Mouse (Mus musculus) embryonic facial prominence, embryonic 13.5 days (tissue): ENCODE results near the gene Skiv2l. TPM values are rescaled to one million over a fixed set of nuclear protein-coding genes. Genes with fewer than 3 reads are reported as not detected.
"Not testable (repeated sequence)": the region's sequence is repeated elsewhere in the genome, so short reads cannot be mapped to it uniquely, and the experiment has no call there.

ENCODE experiments used
- ATAC-seq: fragments of 200-750 bp; cut with Nextera tagmentation; 2 replicates; pipeline ENCODE4 v1.8.0; 2017; ENCODE audit warnings: low read depth; ENCODE audit not compliant: insufficient number of reproducible peaks, insufficient read depth, low FRiP score, low TSS enrichment
- H3K27ac ChIP-seq: fragments of 300-500 bp; sonication (generic); 2 replicates; pipeline ENCODE4 v1.5.1; 2015; ENCODE audit warnings: moderate library complexity, mild to moderate bottlenecking, inconsistent platforms
- H3K27me3 ChIP-seq: fragments of 300-500 bp; sonication (generic); 2 replicates; pipeline ENCODE4 v1.6.1; 2015; ENCODE audit warnings: mild to moderate bottlenecking, inconsistent platforms
- H3K36me3 ChIP-seq: fragments of 300-500 bp; sonication (generic); 2 replicates; pipeline ENCODE4 v1.6.1; 2015; ENCODE audit warnings: mild to moderate bottlenecking, inconsistent platforms
- H3K4me1 ChIP-seq: fragments of 300-500 bp; sonication (generic); 2 replicates; pipeline ENCODE4 v1.6.1; 2015; ENCODE audit warnings: inconsistent platforms
- H3K4me2 ChIP-seq: fragments of 300-500 bp; sonication (generic); 2 replicates; pipeline ENCODE4 v1.6.1; 2015; ENCODE audit warnings: moderate library complexity, mild to moderate bottlenecking, inconsistent platforms
- H3K4me3 ChIP-seq: fragments of 300-500 bp; sonication (generic); 2 replicates; pipeline ENCODE4 v1.5.1; 2015; ENCODE audit warnings: mild to moderate bottlenecking, inconsistent platforms
- H3K9ac ChIP-seq: fragments of 300-500 bp; sonication (generic); 2 replicates; pipeline ENCODE4 v1.6.1; 2015; ENCODE audit warnings: mild to moderate bottlenecking, inconsistent platforms
- H3K9me3 ChIP-seq: fragments of 300-500 bp; sonication (generic); 2 replicates; pipeline ENCODE4 v1.6.1; 2016; ENCODE audit warnings: inconsistent platforms
- WGBS: fragments of 180-500 bp; shearing (Covaris S2); methylation state at CpG from one replicate; pipeline ENCODE4 v1.1.7; 2015; ENCODE audit warnings: mixed read lengths; 5-methylcytosine and 5-hydroxymethylcytosine counted together
- microRNA-seq: library from miRNA; unstranded; fragments of <30 nt; microRNA quantifications from one replicate; pipeline ENCODE4, GENCODE M21; 2016
- polyA plus RNA-seq: library from polyadenylated mRNA; unstranded; fragments of >200 nt; fragmentation: Nextera tagmentation; extraction: Ambion mirVana; gene quantifications from 2 replicates; pipeline ENCODE4 v1.2.1, GENCODE M21; 2015

The Skiv2l gene
- polyA plus RNA-seq, 1 experiment from 2014 or later, result 55.6 TPM

DNA sequence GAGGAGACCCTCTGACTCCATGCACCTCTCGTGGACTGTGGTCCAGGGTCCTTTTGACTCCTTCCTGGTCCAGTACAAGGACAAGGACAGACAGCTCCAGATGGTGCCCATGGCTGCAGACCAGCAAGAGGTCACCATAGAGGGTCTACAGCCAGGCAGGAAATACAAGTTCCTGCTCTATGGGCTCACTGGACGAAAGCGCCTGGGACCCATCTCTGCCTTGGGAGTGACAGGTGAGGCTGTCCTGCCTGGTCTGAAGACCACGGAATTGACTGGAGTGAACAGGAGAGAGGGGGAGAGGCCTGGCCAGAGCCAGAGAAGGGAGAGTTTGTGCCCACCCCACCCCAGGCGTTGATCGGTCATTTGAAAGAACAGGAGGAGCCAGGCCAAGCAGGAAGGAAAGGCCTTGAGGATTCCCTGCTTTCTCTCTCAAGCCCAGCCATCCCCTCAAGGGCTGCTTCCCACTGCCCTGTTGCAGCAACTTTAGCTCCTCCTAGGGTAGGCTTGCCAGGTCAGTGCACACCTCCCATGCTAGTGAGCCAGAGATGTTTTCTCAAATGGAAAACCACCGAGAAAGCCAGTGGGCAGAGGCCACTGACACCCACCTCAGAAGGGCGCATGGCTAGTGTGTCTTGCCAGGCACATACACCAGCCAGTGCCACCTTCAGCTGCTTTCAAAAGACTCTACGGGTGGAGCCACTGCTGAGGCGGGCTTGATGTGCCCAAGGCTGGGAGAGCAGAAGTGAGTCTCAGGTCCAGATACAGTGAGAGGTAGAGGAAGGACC is 52.6 kb downstream of the Skiv2l start:
- not testable (repeated sequence) for H3K36me3 ChIP-seq, H3K4me2 ChIP-seq, H3K9me3 ChIP-seq, H3K4me3 ChIP-seq, H3K27ac ChIP-seq, H3K27me3 ChIP-seq, ATAC-seq, H3K4me1 ChIP-seq, H3K9ac ChIP-seq
- WGBS, result 86% methylated on average over 10 of the region's 10 CpGs

DNA sequence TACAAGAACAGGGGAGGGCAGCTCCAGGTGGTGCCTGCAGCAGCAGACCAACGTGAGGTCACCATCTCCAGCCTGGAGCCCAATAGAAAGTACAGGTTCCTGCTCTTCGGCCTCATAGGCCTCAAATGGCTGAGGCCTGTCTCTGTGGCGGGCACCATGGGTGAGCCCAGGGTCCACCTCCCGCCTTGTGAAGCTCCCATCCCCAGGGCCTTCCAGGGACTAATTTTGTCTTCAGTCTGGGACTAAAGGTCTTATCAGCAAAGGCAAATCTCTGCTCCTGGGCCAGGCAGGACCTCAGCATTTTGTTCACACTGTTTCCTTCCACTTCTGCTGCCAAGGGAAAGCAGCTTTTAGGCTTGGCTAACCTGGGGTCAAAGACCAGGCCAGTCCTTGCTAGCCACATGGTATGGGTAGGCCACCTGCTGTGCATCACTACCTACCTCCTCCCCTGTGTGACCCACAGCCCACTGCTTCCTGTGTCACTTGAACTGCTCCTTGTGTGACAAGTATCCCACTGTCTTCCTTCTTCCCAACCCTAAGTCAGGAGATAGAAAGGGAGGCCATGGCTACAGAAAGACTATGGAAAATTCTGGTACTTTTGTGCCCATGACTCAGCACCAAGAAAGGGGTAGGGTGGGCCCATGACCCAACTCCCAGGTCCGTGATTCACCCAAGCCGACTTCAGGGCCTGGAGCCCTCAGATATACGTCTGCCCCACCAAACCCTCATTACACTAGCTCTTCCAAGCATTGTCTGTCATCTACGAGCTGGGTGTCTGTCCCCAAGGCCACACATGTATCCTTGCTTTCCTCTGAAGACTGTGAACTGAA is 53.5 kb downstream of the Skiv2l start:
- no peaks in the 10 kb centered on the region for H3K27me3 ChIP-seq
- WGBS, result 79% methylated on average over 8 of the region's 8 CpGs
- H3K4me1 ChIP-seq, result no peaks in the 10 kb centered on the region
- ATAC-seq, result no peak
- H3K4me3 ChIP-seq, result no peak overlapping the region
- H3K4me2 ChIP-seq, result no peak overlapping the region
- H3K27ac ChIP-seq, result no peak overlapping the region
- H3K9me3 ChIP-seq, result no peaks in the 10 kb centered on the region
- H3K36me3 ChIP-seq, result no peaks in the 10 kb centered on the region
- H3K9ac ChIP-seq, result no peak overlapping the region

GRCm38 (mm10) chr17:34795633-34796032 is 54.4 kb downstream of the Skiv2l start:
- H3K27ac ChIP-seq, result no peak overlapping the region
- H3K36me3 ChIP-seq, result no peaks in the 10 kb centered on the region
- ATAC-seq, result no peak
- no peaks in the 10 kb centered on the region for H3K27me3 ChIP-seq
- H3K4me2 ChIP-seq, result no peak overlapping the region
- no peak overlapping the region for H3K4me3 ChIP-seq
- WGBS, result 63% methylated on average over 9 of the region's 9 CpGs
- H3K9me3 ChIP-seq, result no peaks in the 10 kb centered on the region
- H3K9ac ChIP-seq, result no peak overlapping the region
- no peaks in the 10 kb centered on the region for H3K4me1 ChIP-seq

DNA sequence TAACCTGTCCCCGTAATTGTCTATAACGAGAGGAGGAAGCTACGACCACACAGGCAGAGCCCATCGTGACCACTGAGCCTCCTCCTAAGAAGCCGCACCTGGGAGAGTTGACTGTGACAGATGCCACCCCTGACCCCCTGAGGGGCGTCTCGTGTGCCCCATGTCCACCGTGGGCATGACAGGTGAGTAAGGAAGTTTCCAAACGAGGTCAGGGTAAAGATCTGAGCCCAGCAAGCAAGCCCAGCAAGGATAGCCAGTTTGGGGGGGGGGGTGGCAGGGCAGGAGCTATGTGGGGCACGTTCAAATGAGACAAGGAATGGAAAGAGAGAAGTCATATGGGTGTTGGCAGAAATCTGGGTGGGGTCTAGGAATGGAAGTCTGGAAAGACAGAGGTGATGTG is 55.0 kb downstream of the Skiv2l start:
- Histone ChIP-seq H3K36me3 (no peaks in the 10 kb centered on the region), H3K4me1 (no peaks in the 10 kb centered on the region), H3K9ac (no peak overlapping the region), H3K4me2 (no peak overlapping the region), H3K27ac (no peak overlapping the region), H3K27me3 (no peaks in the 10 kb centered on the region), H3K4me3 (no peak overlapping the region), H3K9me3 (no peaks in the 10 kb centered on the region)
- no peak for ATAC-seq
- WGBS, result 86% methylated on average over 10 of the region's 10 CpGs

Small RNA genes lying within 50 kb of the gene (microRNA-seq; reads per million reads assigned to microRNA genes)
- gene Mir6970, result not detected
- 4.1 reads per million, percentile 16 among the genes with 10 or more reads in this experiment for gene Mir6971
- not detected for gene Mir6972

Other genes with a start within 250 kb of the Skiv2l start
- gene Rnf5, start 246.5 kb downstream of the Skiv2l start, polyA plus RNA-seq, result 130 and 132 TPM in 2 replicates
- 50.7 and 57.5 TPM in 2 replicates for gene Agpat1, start 245.9 kb downstream of the Skiv2l start, polyA plus RNA-seq
- gene Egfl8, start 234.2 kb downstream of the Skiv2l start, polyA plus RNA-seq, result 7.5 and 10.2 TPM in 2 replicates
- gene Ppt2, start 221.7 kb downstream of the Skiv2l start, polyA plus RNA-seq, result 21.6 and 22.2 TPM in 2 replicates
- 0.55 and 0.78 TPM in 2 replicates for gene Prrt1, start 220.7 kb downstream of the Skiv2l start, polyA plus RNA-seq
- gene Fkbpl, start 205.4 kb downstream of the Skiv2l start, polyA plus RNA-seq, result 15.0 and 18.0 TPM in 2 replicates
- gene Atf6b, start 203.1 kb downstream of the Skiv2l start, polyA plus RNA-seq, result 97.8 and 106 TPM in 2 replicates
- 0.03 and 0.04 TPM in 2 replicates for gene Tnxb, start 179.7 kb downstream of the Skiv2l start, polyA plus RNA-seq
- gene C4b, start 106.3 kb downstream of the Skiv2l start, polyA plus RNA-seq, result 0.34 TPM in 1 of 2 replicates, not detected in the other
- gene Cyp21a1, start 45.6 kb downstream of the Skiv2l start, polyA plus RNA-seq, result not detected in 2 replicates
- 25.4 and 29.4 TPM in 2 replicates for gene Stk19, start 13.3 kb downstream of the Skiv2l start, polyA plus RNA-seq
- 66.3 and 75.1 TPM in 2 replicates for gene Dxo, start 13.2 kb downstream of the Skiv2l start, polyA plus RNA-seq
- 119 and 126 TPM in 2 replicates for gene Nelfe, start 181 bp upstream of the Skiv2l start, polyA plus RNA-seq
- 1.6 and 5.7 TPM in 2 replicates for gene Cfb, start 12.3 kb upstream of the Skiv2l start, polyA plus RNA-seq
- 5.5 and 7.1 TPM in 2 replicates for gene Zbtb12, start 29.3 kb upstream of the Skiv2l start, polyA plus RNA-seq
- gene Gm20547, start 31.8 kb upstream of the Skiv2l start, polyA plus RNA-seq, result not detected in 2 replicates
- 2.7 and 3.2 TPM in 2 replicates for gene C2, start 48.1 kb upstream of the Skiv2l start, polyA plus RNA-seq
- gene Ehmt2, start 48.3 kb upstream of the Skiv2l start, polyA plus RNA-seq, result 98.5 and 100 TPM in 2 replicates
- gene Slc44a4, start 64.3 kb upstream of the Skiv2l start, polyA plus RNA-seq, result 0.24 and 0.83 TPM in 2 replicates
- 18.8 and 20.3 TPM in 2 replicates for gene Neu1, start 81.0 kb upstream of the Skiv2l start, polyA plus RNA-seq
- 0.53 and 0.87 TPM in 2 replicates for gene Hspa1b, start 109.0 kb upstream of the Skiv2l start, polyA plus RNA-seq
- not detected in 2 replicates for gene Gm20481, start 119.7 kb upstream of the Skiv2l start, polyA plus RNA-seq
- gene Hspa1a, start 121.9 kb upstream of the Skiv2l start, polyA plus RNA-seq, result 5.8 and 6.1 TPM in 2 replicates
- gene Hspa1l, start 122.5 kb upstream of the Skiv2l start, polyA plus RNA-seq, result 0.77 and 0.85 TPM in 2 replicates
- gene Lsm2, start 131.7 kb upstream of the Skiv2l start, polyA plus RNA-seq, result 190 and 227 TPM in 2 replicates
- gene Vars, start 150.8 kb upstream of the Skiv2l start, polyA plus RNA-seq, result 102 and 112 TPM in 2 replicates
- 0.33 and 0.38 TPM in 2 replicates for gene Vwa7, start 166.4 kb upstream of the Skiv2l start, polyA plus RNA-seq
- 14.2 and 19.5 TPM in 2 replicates for gene Sapcd1, start 177.8 kb upstream of the Skiv2l start, polyA plus RNA-seq
- 3.5 and 3.6 TPM in 2 replicates for gene Msh5, start 196.5 kb upstream of the Skiv2l start, polyA plus RNA-seq
- 243 and 254 TPM in 2 replicates for gene Clic1, start 199.8 kb upstream of the Skiv2l start, polyA plus RNA-seq
- 358 and 374 TPM in 2 replicates for gene Ddah2, start 208.8 kb upstream of the Skiv2l start, polyA plus RNA-seq
- 0.87 and 1.0 TPM in 2 replicates for gene Ly6g6c, start 215.2 kb upstream of the Skiv2l start, polyA plus RNA-seq
- 0.77 and 0.89 TPM in 2 replicates for gene Mpig6b, start 216.0 kb upstream of the Skiv2l start, polyA plus RNA-seq
- gene Ly6g6e, start 226.7 kb upstream of the Skiv2l start, polyA plus RNA-seq, result 4.3 and 4.9 TPM in 2 replicates
- gene Ly6g6d, start 227.9 kb upstream of the Skiv2l start, polyA plus RNA-seq, result 0.77 and 1.3 TPM in 2 replicates
- gene Ly6g6f, start 235.4 kb upstream of the Skiv2l start, polyA plus RNA-seq, result 0.18 and 0.23 TPM in 2 replicates
- 89.6 and 90.1 TPM in 2 replicates for gene Abhd16a, start 239.1 kb upstream of the Skiv2l start, polyA plus RNA-seq